Mouse (Mus musculus) midbrain, embryonic 11.5 days (tissue): ENCODE data around the gene Pet2. TPM values are rescaled to one million over a fixed set of nuclear protein-coding genes. Genes with fewer than 3 reads are reported as not detected.

Experiments used
- ATAC-seq: fragments of 200-750 bp; cut with Nextera tagmentation; 2 replicates; pipeline ENCODE4 v1.8.0; 2017; ENCODE audit warnings: moderate TSS enrichment, moderate library complexity; ENCODE audit not compliant: low FRiP score
- DNase-seq: peaks from one replicate; pipeline ENCODE4 v3.0.0; 2015; ENCODE audit warnings: low spot score; ENCODE audit errors: missing footprints
- H3K27ac ChIP-seq: fragments of 300-500 bp; sonication (generic); 2 replicates; pipeline ENCODE4 v1.5.1; 2014; ENCODE audit warnings: low read depth, low read length
- H3K27me3 ChIP-seq: fragments of 300-500 bp; sonication (generic); 2 replicates; pipeline ENCODE4 v1.6.1; 2014; ENCODE audit warnings: mild to moderate bottlenecking, low read length, moderate library complexity, mixed read lengths; ENCODE audit not compliant: control insufficient read depth, insufficient read depth
- H3K36me3 ChIP-seq: fragments of 300-500 bp; sonication (generic); 2 replicates; pipeline ENCODE4 v1.6.1; 2014; ENCODE audit warnings: mild to moderate bottlenecking, low read length, moderate library complexity, mixed read lengths; ENCODE audit not compliant: control insufficient read depth, insufficient read depth
- H3K4me1 ChIP-seq: fragments of 300-500 bp; sonication (generic); 2 replicates; pipeline ENCODE4 v1.6.1; 2014; ENCODE audit warnings: low read length; ENCODE audit not compliant: control insufficient read depth, insufficient read depth
- H3K4me2 ChIP-seq: fragments of 300-500 bp; sonication (generic); 2 replicates; pipeline ENCODE4 v1.6.1; 2014; ENCODE audit warnings: mild to moderate bottlenecking, moderate library complexity
- H3K4me3 ChIP-seq: fragments of 300-500 bp; sonication (generic); 2 replicates; pipeline ENCODE4 v1.5.1; 2014; ENCODE audit warnings: low read depth, low read length
- H3K9ac ChIP-seq: fragments of 300-500 bp; sonication (generic); 2 replicates; pipeline ENCODE4 v1.6.1; 2014; ENCODE audit warnings: low read length
- H3K9me3 ChIP-seq: fragments of 300-500 bp; sonication (generic); 2 replicates; pipeline ENCODE4 v1.6.1; 2016; ENCODE audit warnings: low read length; ENCODE audit not compliant: control insufficient read depth
- WGBS: fragments of 180-500 bp; shearing (Covaris S2); extraction: QIAGEN DNeasy Blood & Tissue Kit; methylation state at CpG from one replicate; pipeline ENCODE4 v1.1.7; 2014; 5-methylcytosine and 5-hydroxymethylcytosine counted together
- polyA plus RNA-seq: library from polyadenylated mRNA; unstranded; fragments of >200 nt; fragmentation: Nextera tagmentation; extraction: Ambion mirVana; gene quantifications from 2 replicates; pipeline ENCODE4 v1.2.1, GENCODE M21; 2014

Gene Pet2
- polyA plus RNA-seq = not detected in 2 replicates

DNA sequence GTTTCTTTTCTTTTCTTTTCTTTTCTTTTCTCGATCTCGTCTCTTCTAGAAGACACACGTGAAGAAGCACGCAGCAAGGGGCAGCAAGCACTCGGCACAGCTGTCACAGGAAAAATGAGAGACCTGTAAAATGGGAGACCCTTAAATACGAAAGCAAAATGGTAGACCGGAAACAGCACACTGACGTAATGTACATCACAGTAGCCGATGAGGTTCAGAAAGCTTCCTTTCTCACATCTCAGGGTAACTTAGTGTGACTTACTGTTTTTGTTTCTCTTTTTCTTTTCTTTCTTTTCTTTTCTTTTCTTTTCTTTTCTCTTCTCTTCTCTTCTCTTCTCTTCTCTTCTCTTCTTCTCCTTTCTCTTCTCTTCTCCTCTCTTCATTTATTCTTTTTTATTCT lies at the start of gene Pet2:
TSS of gene Pet2 (minus strand) at position 101 of the 400 bp plus-strand sequence.
- ATAC-seq (no peak), DNase-seq (no peak)
- Histone ChIP-seq H3K27me3 (no peaks in the 10 kb centered on the region), H3K4me3 (no peak within 1 kb of the TSS), H3K4me2 (no peak within 1 kb of the TSS), H3K27ac (no peak within 1 kb of the TSS), H3K4me1 (no peaks in the 10 kb centered on the region), H3K36me3 (no peaks in the 10 kb centered on the region), H3K9me3 (no peaks in the 10 kb centered on the region), H3K9ac (no peak within 1 kb of the TSS)
- 92% methylated on average over 9 of the region's 9 CpGs for WGBS
